Mouse (Mus musculus): ENCODE results near the gene Pou2f3.

- TF ChIP-seq ZNF384 (IDR thresholded peaks at IDR 0.05; ENCODE audit: low read depth, low read length) (no peak), RAD21 (IDR thresholded peaks at IDR 0.05; ENCODE audit: low read depth, low read length) (no peak), CTCF (IDR thresholded peaks at IDR 0.05 in 2 of 3, conservative IDR thresholded peaks at IDR 0.05 in 1 of 3; ENCODE audit: control insufficient read depth in 1 of 3, insufficient read depth in 1 of 3, low read depth in 2 of 3, low read length in 3 of 3, poor library complexity in 1 of 3, severe bottlenecking in 1 of 3) (no peak), ZMIZ1 (IDR thresholded peaks at IDR 0.05; ENCODE audit: low read depth, low read length) (no peak), GABPA (IDR thresholded peaks at IDR 0.05; ENCODE audit: low read depth, low read length) (no peak), CHD1 (IDR thresholded peaks at IDR 0.05; ENCODE audit: low read depth, low read length) (no peak), NRF1 (IDR thresholded peaks at IDR 0.05; ENCODE audit: insufficient read depth, low read depth, low read length, poor library complexity, severe bottlenecking) (no peak), POLR2AphosphoS2 (IDR thresholded peaks at IDR 0.05; ENCODE audit: low read length) (no peak), ZKSCAN1 (IDR thresholded peaks at IDR 0.05; ENCODE audit: low read depth, low read length) (no peak)
These were observed 95.3 kb downstream of the Pou2f3 start for GRCm38 (mm10) chr9:43114833-43115232.

Measured in MEL (cell line).